Mouse (Mus musculus): ENCODE results near the gene Rcn3. TPM values are rescaled to one million over a fixed set of nuclear protein-coding genes. Genes with fewer than 3 reads are reported as not detected.
"Not testable (repeated sequence)": the region's sequence is repeated elsewhere in the genome, so short reads cannot be mapped to it uniquely, and the experiment has no call there.

Rcn3 gene
- polyA plus RNA-seq, 1 experiment from 2014 or later: 43.5 TPM

DNA sequence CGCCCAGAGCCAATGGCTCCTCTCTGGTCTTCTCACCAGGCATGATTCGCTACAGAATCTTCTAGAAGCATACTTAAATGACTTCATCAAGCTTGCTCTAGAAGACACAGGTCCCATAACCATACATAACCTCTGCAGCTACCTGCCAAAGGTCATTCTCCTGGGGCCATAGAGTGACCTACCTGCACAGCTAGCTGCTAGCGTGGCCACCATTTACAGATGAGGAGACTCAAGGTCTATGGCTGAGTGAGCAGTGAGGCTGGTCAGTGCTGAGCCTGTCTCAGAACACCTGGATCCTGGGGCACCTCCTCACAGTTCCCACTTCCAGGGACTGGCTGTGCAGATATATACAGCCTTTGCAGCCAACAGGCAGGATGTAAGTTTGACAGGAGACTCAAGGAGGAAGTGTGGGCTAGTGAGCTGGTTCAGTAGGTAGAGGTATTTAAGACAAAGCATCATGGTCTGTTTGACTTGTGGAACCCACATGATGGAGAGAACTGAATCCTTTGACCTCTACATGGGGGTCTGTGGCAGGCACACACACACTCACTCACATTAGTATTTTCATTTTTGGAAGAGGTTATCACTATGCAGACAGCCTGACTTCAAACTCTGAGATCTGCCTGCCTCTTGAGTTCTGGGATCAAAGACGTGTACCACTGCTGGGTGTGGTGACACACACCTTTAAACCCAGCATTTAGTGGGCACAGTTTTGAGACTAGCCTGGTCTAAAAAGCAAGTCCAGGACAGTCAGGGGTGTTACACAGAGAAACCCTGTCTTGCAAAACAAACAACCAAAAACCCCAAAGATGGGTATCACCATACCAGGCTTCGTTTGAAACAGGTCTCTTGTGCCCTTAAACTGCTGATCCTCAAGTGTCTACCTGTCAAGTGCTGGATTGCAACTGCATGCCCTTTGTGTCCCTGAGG lies 28.0 kb upstream of the Rcn3 start:
- Histone ChIP-seq H3K4me3 (ENCODE audit: low read depth, low read length) (no peak overlapping the region), H3K9me3 (replicated peaks; ENCODE audit: control insufficient read depth, low read length, poor library complexity, severe bottlenecking) (no peaks in the 10 kb centered on the region), H3K36me3 (ENCODE audit: control insufficient read depth, insufficient read depth, low read length) (peaks cover 31% of the 10 kb centered on the region), H3K4me2 (ENCODE audit: low read length) (no peak overlapping the region), H3K27me3 (ENCODE audit: control insufficient read depth, insufficient read depth, low read depth, low read length) (no peaks in the 10 kb centered on the region), H3K9ac (ENCODE audit: low read depth, low read length) (no peak overlapping the region), H3K27ac (ENCODE audit: low read length) (no peak overlapping the region), H3K4me1 (ENCODE audit: control insufficient read depth, insufficient read depth, low read length) (peaks cover 19% of the 10 kb centered on the region)
- ATAC-seq: no peak
- 86% methylated on average over 5 of the region's 5 CpGs for WGBS

DNA sequence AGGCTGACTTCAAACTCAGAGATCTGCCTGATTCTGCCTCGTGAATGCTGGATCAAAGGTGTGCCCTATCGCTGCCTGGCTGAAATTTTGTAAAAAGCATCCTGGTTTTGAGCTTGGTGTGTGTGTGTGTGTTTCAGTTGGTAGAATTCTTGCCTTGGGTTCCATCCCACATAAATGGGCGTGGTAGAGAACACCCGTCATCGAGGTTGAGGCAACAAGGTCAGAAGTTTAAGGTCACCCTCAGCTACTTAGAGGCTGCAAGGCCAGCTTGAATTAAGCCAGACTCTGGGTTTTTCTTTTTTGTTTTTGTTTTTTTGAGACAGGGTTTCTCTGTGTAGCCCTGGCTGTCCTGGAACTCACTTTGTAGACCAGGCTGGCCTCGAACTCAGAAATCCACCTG lies 26.3 kb upstream of the Rcn3 start:
- no peaks in the 10 kb centered on the region for H3K27me3 ChIP-seq (ENCODE audit: control insufficient read depth, insufficient read depth, low read depth, low read length)
- no peak overlapping the region for H3K4me2 ChIP-seq (ENCODE audit: low read length)
- no peak overlapping the region for H3K4me3 ChIP-seq (ENCODE audit: low read depth, low read length)
- 91% methylated on average over 6 of the region's 6 CpGs for WGBS
- H3K4me1 ChIP-seq (ENCODE audit: control insufficient read depth, insufficient read depth, low read length): peaks cover 13% of the 10 kb centered on the region
- ATAC-seq: no peak
- no peaks in the 10 kb centered on the region for H3K9me3 ChIP-seq (replicated peaks; ENCODE audit: control insufficient read depth, low read length, poor library complexity, severe bottlenecking)
- no peak overlapping the region for H3K9ac ChIP-seq (ENCODE audit: low read depth, low read length)
- H3K27ac ChIP-seq (ENCODE audit: low read length): no peak overlapping the region
- H3K36me3 ChIP-seq (ENCODE audit: control insufficient read depth, insufficient read depth, low read length): peaks cover 31% of the 10 kb centered on the region

DNA sequence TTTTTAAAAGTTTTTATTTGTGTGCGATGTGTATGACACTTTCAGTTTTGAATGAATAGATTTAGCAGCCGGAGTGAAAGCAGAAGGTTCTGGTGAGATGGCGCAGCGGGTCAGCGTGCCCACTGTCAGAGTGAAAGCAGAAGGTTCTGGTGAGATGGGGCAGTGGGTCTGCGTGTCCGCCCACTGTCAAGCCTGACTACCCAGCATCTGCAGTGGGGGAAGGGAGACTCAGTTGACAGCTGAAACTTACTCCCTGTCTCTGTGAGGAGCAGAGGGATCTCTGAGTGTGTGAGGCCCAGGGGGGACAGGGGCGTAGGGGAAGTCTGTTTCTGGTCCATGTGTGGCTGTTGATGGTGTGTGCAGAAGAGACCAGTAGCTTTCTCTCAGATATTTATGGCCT lies 25.5 kb upstream of the Rcn3 start:
- H3K9ac ChIP-seq (ENCODE audit: low read depth, low read length): no peak overlapping the region
- no peaks in the 10 kb centered on the region for H3K9me3 ChIP-seq (replicated peaks; ENCODE audit: control insufficient read depth, low read length, poor library complexity, severe bottlenecking)
- whole genome bisulfite sequencing: 82% methylated on average over 8 of the region's 8 CpGs
- no peak overlapping the region for H3K27ac ChIP-seq (ENCODE audit: low read length)
- H3K27me3 ChIP-seq (ENCODE audit: control insufficient read depth, insufficient read depth, low read depth, low read length): no peaks in the 10 kb centered on the region
- no peak for ATAC-seq
- H3K4me1 ChIP-seq (ENCODE audit: control insufficient read depth, insufficient read depth, low read length): peaks cover 6% of the 10 kb centered on the region; the same call in 1 of the 2 replicates
- H3K36me3 ChIP-seq (ENCODE audit: control insufficient read depth, insufficient read depth, low read length): peaks cover 28% of the 10 kb centered on the region
- no peak overlapping the region for H3K4me3 ChIP-seq (ENCODE audit: low read depth, low read length)
- H3K4me2 ChIP-seq (ENCODE audit: low read length): no peak overlapping the region

DNA sequence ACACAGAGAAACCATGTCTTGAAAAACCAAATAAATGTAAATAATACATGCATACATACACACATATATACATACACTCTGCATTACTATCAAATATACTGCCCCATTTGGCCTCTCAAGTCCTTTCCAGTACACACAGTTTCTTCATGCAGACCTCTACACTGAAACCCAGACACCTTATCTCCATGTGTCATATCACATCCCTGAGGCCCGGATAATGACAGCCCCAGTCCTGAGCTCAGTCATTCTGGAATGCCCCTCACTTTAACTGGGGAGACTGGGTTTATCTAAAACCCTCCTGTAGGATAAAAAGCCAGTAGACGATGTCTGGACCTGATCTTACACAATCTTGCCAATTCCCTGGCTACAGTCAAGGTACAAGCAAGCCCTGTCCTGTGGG lies 21.5 kb upstream of the Rcn3 start:
- WGBS: 92% methylated on average over 2 of the region's 2 CpGs
- Histone ChIP-seq H3K9me3 (replicated peaks; ENCODE audit: control insufficient read depth, low read length, poor library complexity, severe bottlenecking) (no peaks in the 10 kb centered on the region), H3K9ac (ENCODE audit: low read depth, low read length) (no peak overlapping the region), H3K4me2 (ENCODE audit: low read length) (no peak overlapping the region), H3K4me3 (ENCODE audit: low read depth, low read length) (no peak overlapping the region), H3K4me1 (ENCODE audit: control insufficient read depth, insufficient read depth, low read length) (no peaks in the 10 kb centered on the region), H3K27me3 (ENCODE audit: control insufficient read depth, insufficient read depth, low read depth, low read length) (no peaks in the 10 kb centered on the region), H3K27ac (ENCODE audit: low read length) (no peak overlapping the region), H3K36me3 (ENCODE audit: control insufficient read depth, insufficient read depth, low read length) (no peaks in the 10 kb centered on the region)
- ATAC-seq: no peak

DNA sequence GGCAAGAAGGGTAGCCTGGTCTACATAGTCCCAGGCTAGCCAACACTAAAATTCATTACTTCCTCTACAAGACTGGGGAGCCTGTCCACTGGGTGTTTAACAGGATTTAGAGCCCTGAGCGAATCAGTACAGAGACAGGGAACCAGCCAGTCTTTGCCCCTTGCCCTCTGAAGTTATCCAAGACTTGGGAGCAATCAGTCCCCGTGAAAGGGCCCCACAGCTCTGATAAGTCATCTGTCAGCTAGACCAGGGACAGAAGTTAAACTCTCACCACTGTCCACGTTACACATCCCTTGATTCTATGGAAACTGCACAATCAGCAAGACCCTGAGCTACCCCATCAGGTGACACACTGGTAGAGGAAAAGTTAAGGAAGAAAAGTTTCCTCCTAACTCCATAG lies 20.5 kb upstream of the Rcn3 start:
- Histone ChIP-seq H3K36me3 (ENCODE audit: control insufficient read depth, insufficient read depth, low read length) (no peaks in the 10 kb centered on the region), H3K4me3 (ENCODE audit: low read depth, low read length) (no peak overlapping the region), H3K9ac (ENCODE audit: low read depth, low read length) (no peak overlapping the region), H3K4me1 (ENCODE audit: control insufficient read depth, insufficient read depth, low read length) (no peaks in the 10 kb centered on the region), H3K27ac (ENCODE audit: low read length) (no peak overlapping the region), H3K27me3 (ENCODE audit: control insufficient read depth, insufficient read depth, low read depth, low read length) (no peaks in the 10 kb centered on the region), H3K4me2 (ENCODE audit: low read length) (no peak overlapping the region), H3K9me3 (replicated peaks; ENCODE audit: control insufficient read depth, low read length, poor library complexity, severe bottlenecking) (no peaks in the 10 kb centered on the region)
- 64% methylated on average over 3 of the region's 3 CpGs for WGBS
- ATAC-seq: no peak

DNA sequence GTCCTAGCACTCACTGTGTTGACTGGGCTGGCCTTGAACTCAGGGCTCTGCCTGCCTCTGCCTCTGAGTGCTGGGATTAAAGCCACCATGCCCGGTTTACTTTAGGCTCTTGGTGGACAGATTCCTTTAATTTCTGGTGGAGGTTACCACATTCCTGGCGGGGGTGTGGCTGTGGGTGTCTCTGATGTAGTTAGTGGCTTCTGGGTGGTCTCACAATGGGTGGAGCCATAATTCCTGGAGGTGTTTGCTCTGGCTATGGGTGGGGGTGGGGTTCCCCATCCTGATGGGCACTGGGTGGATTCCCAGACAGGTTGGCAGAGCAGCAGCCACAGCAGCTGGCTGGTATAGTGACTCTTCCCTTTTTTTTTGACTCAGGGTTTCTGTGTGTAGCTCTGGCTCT lies 19.9 kb upstream of the Rcn3 start:
- Histone ChIP-seq H3K4me3 (ENCODE audit: low read depth, low read length) (no peak overlapping the region), H3K4me2 (ENCODE audit: low read length) (no peak overlapping the region), H3K4me1 (ENCODE audit: control insufficient read depth, insufficient read depth, low read length) (no peaks in the 10 kb centered on the region), H3K27ac (ENCODE audit: low read length) (no peak overlapping the region), H3K27me3 (ENCODE audit: control insufficient read depth, insufficient read depth, low read depth, low read length) (no peaks in the 10 kb centered on the region), H3K9ac (ENCODE audit: low read depth, low read length) (no peak overlapping the region), H3K36me3 (ENCODE audit: control insufficient read depth, insufficient read depth, low read length) (no peaks in the 10 kb centered on the region), H3K9me3 (replicated peaks; ENCODE audit: control insufficient read depth, low read length, poor library complexity, severe bottlenecking) (no peaks in the 10 kb centered on the region)
- no peak for ATAC-seq
- WGBS: 75% methylated on average over 2 of the region's 2 CpGs

DNA sequence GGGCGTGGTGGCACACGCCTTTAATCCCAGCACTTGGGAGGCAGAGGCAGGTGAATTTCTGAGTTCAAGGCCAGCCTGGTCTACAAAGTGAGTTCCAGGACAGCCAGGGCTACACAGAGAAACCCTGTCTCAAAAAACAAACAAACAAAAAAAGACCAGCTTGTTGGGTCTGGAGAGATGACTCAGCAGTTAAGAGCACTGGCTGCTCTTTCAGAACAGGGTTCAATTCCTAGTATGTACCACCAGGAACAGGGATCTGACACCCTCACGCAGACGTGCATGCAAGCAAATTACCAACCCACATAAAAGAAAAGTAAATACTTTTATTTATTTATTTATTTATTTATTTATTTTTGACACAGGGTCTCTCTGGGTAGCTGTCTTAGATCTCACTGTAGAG lies 18.1 kb upstream of the Rcn3 start:
- H3K9ac ChIP-seq (ENCODE audit: low read depth, low read length); H3K4me2 ChIP-seq (ENCODE audit: low read length); H3K27me3 ChIP-seq (ENCODE audit: control insufficient read depth, insufficient read depth, low read depth, low read length); H3K4me1 ChIP-seq (ENCODE audit: control insufficient read depth, insufficient read depth, low read length); H3K36me3 ChIP-seq (ENCODE audit: control insufficient read depth, insufficient read depth, low read length); H3K9me3 ChIP-seq (replicated peaks; ENCODE audit: control insufficient read depth, low read length, poor library complexity, severe bottlenecking); ATAC-seq; H3K4me3 ChIP-seq (ENCODE audit: low read depth, low read length); H3K27ac ChIP-seq (ENCODE audit: low read length): not testable (repeated sequence)
- WGBS: 96% methylated on average over 4 of the region's 4 CpGs

DNA sequence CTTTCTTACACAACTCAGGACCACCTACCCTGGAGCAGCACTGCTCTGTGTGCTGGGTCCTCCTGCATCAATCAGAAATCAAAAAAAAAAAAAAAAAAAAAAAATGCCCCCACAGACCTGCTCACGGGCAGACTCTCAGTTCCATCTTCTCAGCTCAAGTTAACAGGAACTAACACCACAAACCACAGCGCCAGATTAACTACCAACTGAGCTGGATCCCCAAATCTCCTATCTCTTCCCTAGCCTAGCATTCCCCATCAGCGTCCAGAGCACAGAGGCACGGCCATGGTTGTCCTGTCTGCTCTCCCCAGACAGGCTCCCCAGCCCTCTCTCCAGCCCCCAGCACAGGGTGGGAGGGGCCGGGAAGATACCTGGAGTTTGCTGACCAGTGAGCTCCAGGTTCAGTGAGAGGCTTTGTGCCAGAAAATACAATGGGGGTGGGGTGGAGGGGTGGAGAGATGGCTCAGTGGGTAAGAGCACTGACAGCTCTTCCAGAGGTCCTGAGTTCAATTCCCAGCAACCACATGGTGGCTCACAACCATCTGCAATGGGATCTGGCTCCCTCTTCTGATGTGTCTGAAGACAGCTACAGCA lies 15.1 kb upstream of the Rcn3 start:
- Histone ChIP-seq H3K36me3 (ENCODE audit: control insufficient read depth, insufficient read depth, low read length) (no peaks in the 10 kb centered on the region), H3K4me3 (ENCODE audit: low read depth, low read length) (no peak overlapping the region), H3K4me2 (ENCODE audit: low read length) (no peak overlapping the region), H3K9me3 (replicated peaks; ENCODE audit: control insufficient read depth, low read length, poor library complexity, severe bottlenecking) (no peaks in the 10 kb centered on the region), H3K4me1 (ENCODE audit: control insufficient read depth, insufficient read depth, low read length) (no peaks in the 10 kb centered on the region), H3K27me3 (ENCODE audit: control insufficient read depth, insufficient read depth, low read depth, low read length) (no peaks in the 10 kb centered on the region), H3K27ac (ENCODE audit: low read length) (no peak overlapping the region), H3K9ac (ENCODE audit: low read depth, low read length) (no peak overlapping the region)
- 49% methylated on average over 5 of the region's 5 CpGs for WGBS
- no peak for ATAC-seq

DNA sequence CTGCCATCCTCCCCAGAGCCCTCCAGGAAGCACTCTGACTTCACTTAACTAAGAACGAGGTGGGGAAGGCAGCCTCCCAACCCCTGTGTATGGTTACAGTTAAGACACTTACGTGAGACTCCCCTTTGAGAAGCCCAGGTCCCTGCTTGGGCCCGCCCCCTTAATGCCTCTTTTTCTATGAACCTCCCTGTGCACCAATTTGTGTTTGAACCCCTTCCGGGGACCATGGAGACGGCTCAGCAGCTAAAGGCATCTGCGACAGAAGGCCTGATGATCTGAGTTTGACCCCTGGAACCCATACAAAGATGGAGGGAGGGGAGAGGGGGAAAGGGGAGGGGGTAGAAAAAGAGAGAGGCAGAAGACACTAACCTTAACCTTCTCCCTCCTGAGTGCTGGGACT lies 14.4 kb upstream of the Rcn3 start:
- Histone ChIP-seq H3K9ac (ENCODE audit: low read depth, low read length) (no peak overlapping the region), H3K27me3 (ENCODE audit: control insufficient read depth, insufficient read depth, low read depth, low read length) (no peaks in the 10 kb centered on the region), H3K9me3 (replicated peaks; ENCODE audit: control insufficient read depth, low read length, poor library complexity, severe bottlenecking) (no peaks in the 10 kb centered on the region), H3K27ac (ENCODE audit: low read length) (no peak overlapping the region), H3K4me3 (ENCODE audit: low read depth, low read length) (no peak overlapping the region), H3K36me3 (ENCODE audit: control insufficient read depth, insufficient read depth, low read length) (no peaks in the 10 kb centered on the region), H3K4me1 (ENCODE audit: control insufficient read depth, insufficient read depth, low read length) (no peaks in the 10 kb centered on the region), H3K4me2 (ENCODE audit: low read length) (no peak overlapping the region)
- ATAC-seq: no peak
- 19% methylated on average over 6 of the region's 6 CpGs for WGBS

All from midbrain, embryonic 16.5 days (tissue).